Mouse (Mus musculus): ENCODE measurements around the gene Irx5. TPM values are rescaled to one million over a fixed set of nuclear protein-coding genes. Genes with fewer than 3 reads are reported as not detected.
A peak's percentile ranks its signal among the peaks of the same experiment; 100 is the strongest.

Gene Irx5
- polyA plus RNA-seq, 1 experiment: 0.53 TPM

- Histone ChIP-seq H3K36me3 (ENCODE audit: control insufficient read depth, insufficient read depth, low read length) (no peaks in the 10 kb centered on the region), H3K4me1 (replicated peaks; ENCODE audit: control insufficient read depth, insufficient read depth, low read length) (0 out of 2 replicates have a peak, but pooled peaks cover 2% of the 10 kb centered on the region), H3K27ac (ENCODE audit: control insufficient read depth, insufficient read depth, low read length) (no peak overlapping the region), H3K4me3 (ENCODE audit: control insufficient read depth, insufficient read depth, low read length) (peak overlapping the region; percentile 17; the same call in 1 of the 2 replicates), H3K27me3 (ENCODE audit: control insufficient read depth, insufficient read depth, low read length) (peaks cover 37% of the 10 kb centered on the region)
- 5% methylated on average over 20 of the region's 20 CpGs for WGBS
- peak; percentile 48 for DNase-seq
- TF ChIP-seq CTCF (IDR thresholded peaks at IDR 0.05; ENCODE audit: borderline replicate concordance, control insufficient read depth, extremely low read depth, insufficient read depth, low read length, poor library complexity): peak; percentile 74; the same call in 1 of the 2 replicates
- no peak for TF ChIP-seq POLR2A (IDR thresholded peaks at IDR 0.05; ENCODE audit: control insufficient read depth, extremely low read depth, insufficient read depth, low read length, poor library complexity)
These were observed 6.8 kb downstream of the Irx5 start for GRCm38 (mm10) chr8:92364148-92364775.

GRCm38 (mm10) chr8:92364776-92365240 is 7.4 kb downstream of the Irx5 start:
- no peak for DNase-seq
- H3K36me3 ChIP-seq (ENCODE audit: control insufficient read depth, insufficient read depth, low read length): no peaks in the 10 kb centered on the region
- peaks cover 37% of the 10 kb centered on the region for H3K27me3 ChIP-seq (ENCODE audit: control insufficient read depth, insufficient read depth, low read length)
- WGBS: 15% methylated on average over 20 of the region's 20 CpGs
- H3K27ac ChIP-seq (ENCODE audit: control insufficient read depth, insufficient read depth, low read length): no peak overlapping the region
- no peak overlapping the region for H3K4me3 ChIP-seq (ENCODE audit: control insufficient read depth, insufficient read depth, low read length)
- no peak for TF ChIP-seq POLR2A (IDR thresholded peaks at IDR 0.05; ENCODE audit: control insufficient read depth, extremely low read depth, insufficient read depth, low read length, poor library complexity)
- no peak for TF ChIP-seq CTCF (IDR thresholded peaks at IDR 0.05; ENCODE audit: borderline replicate concordance, control insufficient read depth, extremely low read depth, insufficient read depth, low read length, poor library complexity)
- H3K4me1 ChIP-seq (replicated peaks; ENCODE audit: control insufficient read depth, insufficient read depth, low read length): 0 out of 2 replicates have a peak, but pooled peaks cover 2% of the 10 kb centered on the region

GRCm38 (mm10) chr8:92365241-92365943 is 8.0 kb downstream of the Irx5 start:
- 8% methylated on average over 36 of the region's 36 CpGs for WGBS
- Histone ChIP-seq H3K36me3 (ENCODE audit: control insufficient read depth, insufficient read depth, low read length) (no peaks in the 10 kb centered on the region), H3K27ac (ENCODE audit: control insufficient read depth, insufficient read depth, low read length) (no peak overlapping the region), H3K4me1 (replicated peaks; ENCODE audit: control insufficient read depth, insufficient read depth, low read length) (0 out of 2 replicates have a peak, but pooled peaks cover 2% of the 10 kb centered on the region), H3K4me3 (ENCODE audit: control insufficient read depth, insufficient read depth, low read length) (no peak overlapping the region), H3K27me3 (ENCODE audit: control insufficient read depth, insufficient read depth, low read length) (peaks cover 34% of the 10 kb centered on the region)
- no peak for DNase-seq
- TF ChIP-seq POLR2A (IDR thresholded peaks at IDR 0.05; ENCODE audit: control insufficient read depth, extremely low read depth, insufficient read depth, low read length, poor library complexity) (no peak), CTCF (IDR thresholded peaks at IDR 0.05; ENCODE audit: borderline replicate concordance, control insufficient read depth, extremely low read depth, insufficient read depth, low read length, poor library complexity) (no peak)

- Histone ChIP-seq H3K27me3 (ENCODE audit: control insufficient read depth, insufficient read depth, low read length) (peaks cover 33% of the 10 kb centered on the region), H3K4me3 (ENCODE audit: control insufficient read depth, insufficient read depth, low read length) (no peak overlapping the region), H3K27ac (ENCODE audit: control insufficient read depth, insufficient read depth, low read length) (no peak overlapping the region), H3K4me1 (replicated peaks; ENCODE audit: control insufficient read depth, insufficient read depth, low read length) (0 out of 2 replicates have a peak, but pooled peaks cover 2% of the 10 kb centered on the region), H3K36me3 (ENCODE audit: control insufficient read depth, insufficient read depth, low read length) (no peaks in the 10 kb centered on the region)
- WGBS: 15% methylated on average over 26 of the region's 26 CpGs
- no peak for DNase-seq
- TF ChIP-seq CTCF (IDR thresholded peaks at IDR 0.05; ENCODE audit: borderline replicate concordance, control insufficient read depth, extremely low read depth, insufficient read depth, low read length, poor library complexity): no peak
- no peak for TF ChIP-seq POLR2A (IDR thresholded peaks at IDR 0.05; ENCODE audit: control insufficient read depth, extremely low read depth, insufficient read depth, low read length, poor library complexity)
These were observed 8.7 kb downstream of the Irx5 start for GRCm38 (mm10) chr8:92365944-92366735.

- DNase-seq: peak; percentile 65
- 11% methylated on average over 20 of the region's 20 CpGs for WGBS
- TF ChIP-seq CTCF (IDR thresholded peaks at IDR 0.05; ENCODE audit: borderline replicate concordance, control insufficient read depth, extremely low read depth, insufficient read depth, low read length, poor library complexity) (peak; percentile 66; the same call in 1 of the 2 replicates), POLR2A (IDR thresholded peaks at IDR 0.05; ENCODE audit: control insufficient read depth, extremely low read depth, insufficient read depth, low read length, poor library complexity) (no peak)
- no peak overlapping the region for H3K27ac ChIP-seq (ENCODE audit: control insufficient read depth, insufficient read depth, low read length)
- 0 out of 2 replicates have a peak, but pooled peaks cover 2% of the 10 kb centered on the region for H3K4me1 ChIP-seq (replicated peaks; ENCODE audit: control insufficient read depth, insufficient read depth, low read length)
- H3K4me3 ChIP-seq (ENCODE audit: control insufficient read depth, insufficient read depth, low read length): no peak overlapping the region
- peaks cover 32% of the 10 kb centered on the region for H3K27me3 ChIP-seq (ENCODE audit: control insufficient read depth, insufficient read depth, low read length)
- H3K36me3 ChIP-seq (ENCODE audit: control insufficient read depth, insufficient read depth, low read length): no peaks in the 10 kb centered on the region
These were observed 9.4 kb downstream of the Irx5 start for GRCm38 (mm10) chr8:92366736-92367267.

GRCm38 (mm10) chr8:92379524-92379923 is 22.1 kb downstream of the Irx5 start:
- TF ChIP-seq POLR2A (IDR thresholded peaks at IDR 0.05; ENCODE audit: control insufficient read depth, extremely low read depth, insufficient read depth, low read length, poor library complexity) (no peak), CTCF (IDR thresholded peaks at IDR 0.05; ENCODE audit: borderline replicate concordance, control insufficient read depth, extremely low read depth, insufficient read depth, low read length, poor library complexity) (no peak)
- H3K4me3 ChIP-seq (ENCODE audit: control insufficient read depth, insufficient read depth, low read length): no peak overlapping the region
- no peaks in the 10 kb centered on the region for H3K27me3 ChIP-seq (ENCODE audit: control insufficient read depth, insufficient read depth, low read length)
- no peak for DNase-seq
- H3K27ac ChIP-seq (ENCODE audit: control insufficient read depth, insufficient read depth, low read length): no peak overlapping the region
- 57% methylated on average over 6 of the region's 6 CpGs for WGBS
- no peaks in the 10 kb centered on the region for H3K4me1 ChIP-seq (replicated peaks; ENCODE audit: control insufficient read depth, insufficient read depth, low read length)
- H3K36me3 ChIP-seq (ENCODE audit: control insufficient read depth, insufficient read depth, low read length): no peaks in the 10 kb centered on the region

All from thymus, adult 2 months (tissue).